Mouse (Mus musculus) erythroblast, embryonic 14.5 days (primary cell): Measurements from ENCODE around the gene Prnd. TPM values are rescaled to one million over a fixed set of nuclear protein-coding genes. Genes with fewer than 3 reads are reported as not detected.

Experiments
- H3K27me3 ChIP-seq: 2 replicates; pipeline ENCODE4 v1.6.1; 2012; ENCODE audit warnings: inconsistent platforms; ENCODE audit not compliant: control insufficient read depth
- H3K36me3 ChIP-seq: 2 replicates; pipeline ENCODE4 v1.6.1; 2012; ENCODE audit warnings: mild to moderate bottlenecking, inconsistent platforms; ENCODE audit not compliant: control insufficient read depth
- H3K4me1 ChIP-seq: 2 replicates; pipeline ENCODE4 v1.6.1; 2012; ENCODE audit warnings: inconsistent platforms; ENCODE audit not compliant: control insufficient read depth
- H3K4me3 ChIP-seq: replicated peaks from 2 replicates; pipeline ENCODE3; 2012; ENCODE audit warnings: moderate library complexity, mild to moderate bottlenecking, inconsistent platforms
- H3K9me3 ChIP-seq: 2 replicates; pipeline ENCODE4 v1.6.1; 2012; ENCODE audit warnings: low read length, inconsistent platforms, mixed read lengths; ENCODE audit not compliant: control insufficient read depth
- GATA1 ChIP-seq: IDR thresholded peaks from 2 replicates; pipeline ENCODE4 v1.6.1; 2012; ENCODE audit warnings: low read length, inconsistent platforms, mixed read lengths
- TAL1 ChIP-seq: IDR thresholded peaks from 3 replicates; pipeline ENCODE4 v1.6.1; 2012; ENCODE audit warnings: low read length, inconsistent platforms, mixed read lengths
- polyA plus RNA-seq: library from polyadenylated mRNA; stranded (reverse); fragments of >175 nt; gene quantifications from 2 replicates; pipeline ENCODE4 v1.2.3, GENCODE M21; 2012

Prnd gene
- polyA plus RNA-seq, 1 experiment = not detected

DNA sequence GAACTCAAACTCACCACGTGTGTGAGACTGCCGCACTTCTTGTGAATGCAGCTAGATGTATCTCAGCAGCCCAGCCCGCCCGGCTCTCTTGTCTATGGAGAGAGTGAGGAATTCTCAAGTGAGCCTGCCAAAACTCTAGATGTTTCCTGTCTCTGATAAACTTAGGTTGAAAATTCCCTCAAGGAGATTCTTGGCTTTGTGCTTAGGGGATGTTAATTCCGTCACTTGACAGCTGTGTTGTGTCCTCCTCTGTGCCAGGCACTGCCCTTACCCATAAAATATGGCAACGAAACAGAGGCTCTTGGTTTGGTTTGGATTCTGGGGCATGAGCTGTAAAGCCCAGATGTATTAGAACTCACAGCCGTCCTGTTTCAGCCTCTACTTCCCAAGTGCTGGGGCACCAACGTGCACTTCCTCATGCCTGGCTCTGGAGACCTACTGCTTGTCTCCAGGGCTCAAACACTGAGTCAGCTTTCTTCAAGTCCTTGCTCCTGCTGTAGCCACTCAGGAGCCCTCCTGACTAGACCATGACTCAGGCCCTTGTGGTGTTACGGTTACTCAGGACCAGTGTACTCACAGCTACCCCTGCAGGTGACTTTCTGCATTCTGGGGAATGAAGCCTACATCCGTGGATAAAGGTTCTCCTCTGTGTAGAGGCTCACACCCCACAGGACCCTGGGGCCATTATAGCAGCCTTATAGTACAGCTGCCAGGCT, 15.1 kb upstream of the Prnd start:
- Histone ChIP-seq H3K27me3 (no peaks in the 10 kb centered on the region), H3K9me3 (no peaks in the 10 kb centered on the region), H3K4me1 (peaks cover 46% of the 10 kb centered on the region), H3K4me3 (no peak overlapping the region), H3K36me3 (peaks cover 71% of the 10 kb centered on the region)
- TF ChIP-seq TAL1 (no peak), GATA1 (no peak)

DNA sequence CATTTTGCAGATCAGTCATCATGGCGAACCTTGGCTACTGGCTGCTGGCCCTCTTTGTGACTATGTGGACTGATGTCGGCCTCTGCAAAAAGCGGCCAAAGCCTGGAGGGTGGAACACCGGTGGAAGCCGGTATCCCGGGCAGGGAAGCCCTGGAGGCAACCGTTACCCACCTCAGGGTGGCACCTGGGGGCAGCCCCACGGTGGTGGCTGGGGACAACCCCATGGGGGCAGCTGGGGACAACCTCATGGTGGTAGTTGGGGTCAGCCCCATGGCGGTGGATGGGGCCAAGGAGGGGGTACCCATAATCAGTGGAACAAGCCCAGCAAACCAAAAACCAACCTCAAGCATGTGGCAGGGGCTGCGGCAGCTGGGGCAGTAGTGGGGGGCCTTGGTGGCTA, 14.3 kb upstream of the Prnd start:
- peaks cover 55% of the 10 kb centered on the region for H3K4me1 ChIP-seq
- peaks cover 65% of the 10 kb centered on the region for H3K36me3 ChIP-seq
- H3K4me3 ChIP-seq = no peak overlapping the region

DNA sequence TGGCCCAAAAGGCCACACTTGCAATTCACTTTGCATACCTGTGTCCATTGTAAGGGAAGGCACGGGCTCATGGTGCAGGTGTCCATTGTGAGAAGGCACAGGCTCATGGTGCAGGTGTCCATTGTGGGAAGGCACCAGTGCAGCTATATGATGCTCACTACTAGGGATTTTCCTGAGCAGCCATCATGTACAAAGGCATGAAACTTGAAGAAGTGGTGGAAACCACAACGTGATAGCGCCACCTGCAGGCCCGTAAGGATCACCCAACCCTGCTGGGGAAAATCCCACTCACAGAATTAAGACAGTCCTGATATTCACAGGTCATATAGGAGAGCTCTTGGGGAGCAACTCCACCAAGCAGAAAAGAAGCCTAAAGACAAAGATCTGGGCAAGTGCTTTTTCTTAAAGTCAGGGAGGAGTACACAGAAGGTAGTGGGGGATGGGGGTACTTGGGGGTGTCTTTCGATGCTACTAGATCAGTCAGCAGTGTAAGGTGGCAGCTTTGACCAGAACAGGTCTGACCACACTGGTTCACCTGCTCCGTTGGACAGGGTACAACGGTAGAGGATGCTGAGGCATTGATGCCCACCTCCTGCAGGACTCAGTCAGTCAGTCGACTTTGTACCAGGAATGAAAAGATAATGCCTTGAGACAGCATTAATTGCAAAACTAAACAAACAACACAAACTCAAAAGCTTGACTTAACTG, 11.1 kb upstream of the Prnd start:
- Histone ChIP-seq H3K4me3 (no peak overlapping the region), H3K36me3 (peaks cover 38% of the 10 kb centered on the region), H3K4me1 (peaks cover 37% of the 10 kb centered on the region), H3K27me3 (no peaks in the 10 kb centered on the region), H3K9me3 (no peaks in the 10 kb centered on the region)
- TF ChIP-seq TAL1 (no peak), GATA1 (no peak)

More for the DNA sequence above, 14.3 kb upstream of the Prnd start:
- Histone ChIP-seq H3K9me3 (no peaks in the 10 kb centered on the region), H3K27me3 (no peaks in the 10 kb centered on the region)
- no peak for TF ChIP-seq GATA1
- TF ChIP-seq TAL1 = no peak

DNA sequence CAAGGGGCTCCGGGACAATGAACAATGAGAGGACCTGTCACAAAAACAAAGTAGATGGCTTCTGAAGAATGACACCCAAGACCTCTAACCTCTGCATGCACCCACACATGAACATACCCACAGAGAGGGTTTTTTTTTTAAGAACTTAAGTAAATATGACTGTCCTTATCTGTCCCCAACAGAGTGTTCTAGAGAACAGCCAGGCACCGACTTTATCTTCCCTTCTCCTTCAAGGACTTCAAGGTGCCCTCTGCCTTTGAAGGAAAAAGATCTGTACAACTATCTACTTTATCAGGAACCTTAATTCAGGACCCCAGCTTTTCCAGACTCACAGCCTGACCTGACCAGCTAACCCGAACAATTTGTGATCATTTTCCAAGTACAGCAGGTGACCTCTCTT, 10.2 kb upstream of the Prnd start:
- Histone ChIP-seq H3K4me1 (peaks cover 34% of the 10 kb centered on the region), H3K36me3 (peaks cover 30% of the 10 kb centered on the region), H3K27me3 (peaks cover 4% of the 10 kb centered on the region), H3K9me3 (no peaks in the 10 kb centered on the region), H3K4me3 (no peak overlapping the region)
- TF ChIP-seq TAL1 (peak; percentile 58), GATA1 (peak; percentile 46; the same call in 1 of the 2 replicates)

DNA sequence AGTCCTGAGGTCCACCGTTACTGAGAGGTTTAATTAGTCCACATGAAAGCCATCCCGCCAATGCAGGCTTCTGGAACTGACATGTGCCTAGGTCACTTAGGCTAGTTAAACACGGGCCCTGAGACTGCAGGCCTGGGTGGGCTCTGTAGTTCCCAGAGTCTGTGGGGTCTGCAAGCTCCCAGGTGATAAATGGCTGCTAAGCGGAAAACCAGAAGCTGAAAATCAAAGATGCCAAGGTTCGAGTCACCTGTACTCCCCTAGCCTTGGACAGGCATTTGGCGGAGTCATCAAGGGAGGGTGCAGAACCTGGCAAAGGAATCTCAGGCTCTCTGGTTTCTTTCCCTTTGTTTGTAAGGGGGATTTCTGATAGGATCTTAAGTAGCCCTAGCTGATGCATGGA, 9.2 kb upstream of the Prnd start:
- peaks cover 29% of the 10 kb centered on the region for H3K4me1 ChIP-seq
- H3K36me3 ChIP-seq = peaks cover 21% of the 10 kb centered on the region
- peaks cover 13% of the 10 kb centered on the region for H3K27me3 ChIP-seq
- TF ChIP-seq GATA1 = no peak
- TF ChIP-seq TAL1 = no peak
- H3K9me3 ChIP-seq = no peaks in the 10 kb centered on the region
- H3K4me3 ChIP-seq = no peak overlapping the region

DNA sequence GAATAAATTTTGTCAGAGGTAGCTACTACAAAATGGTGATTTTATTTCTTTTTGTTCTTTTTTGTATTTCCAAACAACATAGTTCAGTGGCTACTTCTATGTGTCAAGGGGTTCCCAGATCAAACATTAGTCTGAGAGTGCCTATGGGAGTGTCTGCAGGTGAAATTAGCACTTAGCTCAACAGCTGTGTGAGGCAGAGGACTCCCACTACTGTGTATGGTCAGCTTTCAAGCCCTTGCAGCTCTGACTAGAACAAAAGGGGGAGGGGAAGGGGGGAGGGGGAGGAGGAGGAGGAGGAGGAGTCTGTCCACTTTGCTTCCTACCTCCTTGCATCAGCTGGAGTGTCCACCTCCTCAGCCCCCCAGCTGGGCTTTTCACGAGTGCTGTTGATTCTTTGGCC, 6.3 kb upstream of the Prnd start:
- no peak for TF ChIP-seq TAL1
- no peak for TF ChIP-seq GATA1
- no peaks in the 10 kb centered on the region for H3K9me3 ChIP-seq
- H3K36me3 ChIP-seq = no peaks in the 10 kb centered on the region
- no peak overlapping the region for H3K4me3 ChIP-seq
- H3K4me1 ChIP-seq = peaks cover 26% of the 10 kb centered on the region
- H3K27me3 ChIP-seq = peaks cover 28% of the 10 kb centered on the region

DNA sequence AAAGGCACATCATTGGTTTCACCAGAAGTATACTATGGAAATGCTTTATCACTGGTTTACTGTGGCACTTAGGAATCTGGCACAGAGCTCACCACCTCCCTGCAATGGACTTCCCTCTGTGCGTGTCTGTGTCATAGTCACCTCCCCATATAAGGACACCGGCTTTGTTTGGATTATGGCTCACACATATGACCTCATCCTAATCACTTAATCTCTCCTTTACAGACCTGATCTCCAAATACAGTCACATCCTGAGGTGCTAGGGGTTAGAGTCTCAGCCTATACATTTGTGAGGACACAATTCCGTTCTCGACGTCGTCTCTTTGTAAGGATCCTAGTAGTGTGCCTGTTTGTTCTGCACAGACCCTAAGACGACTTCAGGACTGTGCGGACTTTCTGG, 5.4 kb upstream of the Prnd start:
- peaks cover 18% of the 10 kb centered on the region for H3K4me1 ChIP-seq
- no peaks in the 10 kb centered on the region for H3K36me3 ChIP-seq
- no peak overlapping the region for H3K4me3 ChIP-seq
- TF ChIP-seq GATA1 = no peak
- no peak for TF ChIP-seq TAL1
- peaks cover 31% of the 10 kb centered on the region for H3K27me3 ChIP-seq
- H3K9me3 ChIP-seq = no peaks in the 10 kb centered on the region

DNA sequence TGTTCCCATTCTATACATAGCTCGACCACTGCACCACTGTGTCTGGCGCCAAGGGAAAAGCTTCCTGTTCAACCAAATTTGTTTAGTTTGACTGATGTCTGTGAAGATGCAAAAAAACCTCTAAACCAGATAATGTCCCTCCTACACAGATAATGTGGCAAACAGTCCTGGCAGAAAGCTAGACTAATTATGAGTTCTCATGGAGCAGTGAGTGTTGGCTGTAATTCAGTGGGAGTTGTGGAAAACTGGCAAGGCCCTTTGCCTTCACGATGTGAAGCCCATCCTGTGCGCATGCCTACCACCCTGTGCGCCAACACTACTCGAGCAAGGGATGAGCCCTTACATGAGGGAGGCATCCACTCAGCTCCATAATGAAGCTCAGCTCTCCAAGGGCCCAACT, 4.9 kb upstream of the Prnd start:
- H3K27me3 ChIP-seq = peaks cover 37% of the 10 kb centered on the region
- TF ChIP-seq GATA1 (no peak), TAL1 (no peak)

DNA sequence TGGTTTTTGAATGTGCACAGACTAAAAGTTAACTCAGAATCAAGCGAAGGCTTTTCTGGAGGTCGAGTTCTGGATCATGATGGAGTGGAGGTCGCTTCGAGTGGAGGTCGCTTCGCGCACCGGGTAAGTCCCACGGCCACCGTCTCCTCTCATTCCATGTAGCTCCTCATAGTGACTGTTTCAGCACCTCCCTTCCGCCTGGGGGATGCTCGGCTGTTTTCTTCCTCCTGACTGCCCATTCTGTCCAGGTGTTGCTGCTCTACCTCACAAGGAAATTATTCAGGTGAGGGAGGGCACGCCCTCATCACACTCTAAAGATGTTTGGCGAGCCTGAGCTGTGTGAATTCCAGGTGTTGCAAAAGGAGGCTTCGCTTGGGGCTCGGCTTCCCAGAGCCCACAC, 4.3 kb upstream of the Prnd start:
- TF ChIP-seq TAL1 (no peak), GATA1 (no peak)
- H3K9me3 ChIP-seq = no peaks in the 10 kb centered on the region
- no peaks in the 10 kb centered on the region for H3K36me3 ChIP-seq
- no peak overlapping the region for H3K4me3 ChIP-seq
- H3K4me1 ChIP-seq = peaks cover 6% of the 10 kb centered on the region
- H3K27me3 ChIP-seq = peaks cover 41% of the 10 kb centered on the region

More for the DNA sequence above, 4.9 kb upstream of the Prnd start:
- Histone ChIP-seq H3K36me3 (no peaks in the 10 kb centered on the region), H3K4me1 (peaks cover 12% of the 10 kb centered on the region), H3K4me3 (no peak overlapping the region), H3K9me3 (no peaks in the 10 kb centered on the region)

DNA sequence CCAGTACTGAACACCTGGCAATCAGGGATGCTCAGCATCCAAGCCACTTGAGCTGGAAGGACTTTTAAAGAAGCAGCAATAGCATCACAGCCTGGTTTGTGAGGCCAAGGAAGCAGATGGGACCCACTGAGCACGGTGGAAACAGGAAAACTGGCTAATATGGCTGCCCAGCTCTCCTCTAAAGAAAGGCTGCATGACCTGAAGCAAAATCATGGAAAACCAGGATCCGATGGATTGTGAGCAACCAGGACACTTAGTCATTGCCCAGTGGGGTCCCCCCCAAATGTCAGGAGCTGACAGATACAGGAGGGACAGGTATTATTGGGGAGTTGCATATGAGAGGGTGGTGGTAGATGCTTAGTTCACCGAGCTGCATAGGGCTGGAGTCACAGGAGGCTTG, 2.5 kb upstream of the Prnd start:
- no peak overlapping the region for H3K4me3 ChIP-seq
- H3K36me3 ChIP-seq = no peaks in the 10 kb centered on the region
- TF ChIP-seq TAL1 (no peak), GATA1 (no peak)
- H3K27me3 ChIP-seq = peaks cover 59% of the 10 kb centered on the region
- no peaks in the 10 kb centered on the region for H3K9me3 ChIP-seq
- H3K4me1 ChIP-seq = peaks cover 4% of the 10 kb centered on the region; the same call in 1 of the 2 replicates
